Mouse (Mus musculus) ES-E14 (cell line): ENCODE results near the gene Cd3g. TPM values are rescaled to one million over a fixed set of nuclear protein-coding genes. Genes with fewer than 3 reads are reported as not detected.

Source experiments
- DNase-seq: peaks from one replicate; pipeline ENCODE4 v3.0.0-alpha.2; 2013; ENCODE audit warnings: low read depth, low spot score
- H3K27ac ChIP-seq: 2 replicates; pipeline ENCODE4 v1.5.1; 2012; ENCODE audit warnings: low read depth, mild to moderate bottlenecking, low read length, moderate library complexity, mixed read lengths; ENCODE audit not compliant: poor library complexity, insufficient read depth, severe bottlenecking
- H3K36me3 ChIP-seq: 2 replicates; pipeline ENCODE4 v1.6.1; 2012; ENCODE audit warnings: mild to moderate bottlenecking, low read length, moderate library complexity, mixed read lengths; ENCODE audit not compliant: control insufficient read depth, poor library complexity, insufficient read depth, severe bottlenecking
- H3K4me1 ChIP-seq, 2 experiments: fragments of 150-350 bp in 1 of 2; sonication (generic) in 1 of 2; 2 replicates each; pipeline ENCODE4 v1.6.1; 2012; ENCODE audit warnings: low read length in 2 of 2, mild to moderate bottlenecking in 1 of 2, mixed read lengths in 1 of 2; ENCODE audit not compliant: control insufficient read depth in 2 of 2, insufficient read depth in 2 of 2, poor library complexity in 1 of 2
- H3K4me3 ChIP-seq, 2 experiments: fragments of 150-350 bp in 1 of 2; sonication (generic) in 1 of 2; 2 replicates each; pipeline ENCODE4 v1.5.1; 2012; ENCODE audit warnings: low read length in 2 of 2, low read depth in 1 of 2, mild to moderate bottlenecking in 1 of 2, mixed read lengths in 1 of 2; ENCODE audit not compliant: insufficient read depth in 1 of 2, poor library complexity in 1 of 2, severe bottlenecking in 1 of 2
- H3K9ac ChIP-seq: 2 replicates; pipeline ENCODE4 v1.6.1; 2012; ENCODE audit warnings: low read depth, mild to moderate bottlenecking, low read length, mixed read lengths; ENCODE audit not compliant: poor library complexity, insufficient read depth, severe bottlenecking
- H3K9me3 ChIP-seq: fragments of 150-350 bp; sonication (generic); 2 replicates; pipeline ENCODE4 v1.6.1; 2012; ENCODE audit warnings: low read depth, mild to moderate bottlenecking, low read length; ENCODE audit not compliant: control insufficient read depth, insufficient read depth
- CHD2 ChIP-seq: IDR thresholded peaks from 2 replicates; pipeline ENCODE4 v1.6.1; 2014; ENCODE audit warnings: mild to moderate bottlenecking, low read depth, low read length, inconsistent platforms
- HCFC1 ChIP-seq: IDR thresholded peaks from 2 replicates; pipeline ENCODE4 v1.6.1; 2012; ENCODE audit warnings: low read length, inconsistent platforms, borderline replicate concordance; ENCODE audit not compliant: insufficient read depth
- MAFK ChIP-seq: IDR thresholded peaks from 2 replicates; pipeline ENCODE4 v1.6.1; 2014; ENCODE audit warnings: mild to moderate bottlenecking, low read depth, low read length, inconsistent platforms; ENCODE audit not compliant: insufficient read depth
- ZC3H11A ChIP-seq: IDR thresholded peaks from 2 replicates; pipeline ENCODE4 v1.6.1; 2012; ENCODE audit warnings: low read depth, mild to moderate bottlenecking, inconsistent platforms, low read length, borderline replicate concordance
- ZNF384 ChIP-seq: IDR thresholded peaks from 2 replicates; pipeline ENCODE4 v1.6.1; 2012; ENCODE audit warnings: low read depth, low read length, inconsistent platforms
- in situ Hi-C, 2 experiments: fragments of 600-800 bp; cut with MboI; formaldehyde crosslinking; loops; one replicate each; pipeline ENCODE4 v1.15.1; 2025; ENCODE audit warnings: low sequenced_read_pairs in 2 of 2, inconsistent platforms in 1 of 2; ENCODE audit not compliant: unreplicated experiment in 2 of 2
- total RNA-seq: library from RNA; depleted of rRNA; stranded (reverse); fragments of 300-350 nt; gene quantifications from 2 replicates; pipeline ENCODE4 v1.2.3, GENCODE M21; 2012

Gene Cd3g
- total RNA-seq, 1 experiment: 0.27 TPM

DNA sequence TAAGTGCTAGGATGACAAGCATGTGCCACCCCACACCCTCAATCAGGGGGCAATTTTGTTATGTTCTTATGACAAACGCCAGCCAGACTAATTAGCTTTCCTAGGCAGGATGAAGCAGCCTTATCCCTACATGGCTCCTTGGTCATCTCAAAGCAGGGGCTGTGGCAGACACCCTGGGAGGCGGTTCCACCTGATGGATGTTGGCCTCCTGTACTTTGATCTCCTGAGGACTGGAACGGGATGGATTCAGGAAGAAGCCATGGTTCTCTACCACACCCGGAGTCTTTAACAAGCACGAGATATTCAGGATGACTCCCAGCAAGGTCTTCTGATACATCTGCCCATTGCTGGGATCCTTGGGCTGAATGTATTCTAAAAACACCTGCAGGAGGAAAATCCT lies 32.4 kb downstream of the Cd3g start:
- TF ChIP-seq CHD2 (no peak), ZNF384 (no peak), MAFK (no peak), ZC3H11A (no peak), HCFC1 (no peak)
- Histone ChIP-seq H3K9me3 (no peaks in the 10 kb centered on the region), H3K27ac (no peak overlapping the region), H3K4me3 (no peak overlapping the region), H3K9ac (no peak overlapping the region), H3K36me3 (peaks cover 15% of the 10 kb centered on the region), H3K4me1 (no peaks in the 10 kb centered on the region)
- in situ Hi-C loops: no loop called here
- no peak for DNase-seq

DNA sequence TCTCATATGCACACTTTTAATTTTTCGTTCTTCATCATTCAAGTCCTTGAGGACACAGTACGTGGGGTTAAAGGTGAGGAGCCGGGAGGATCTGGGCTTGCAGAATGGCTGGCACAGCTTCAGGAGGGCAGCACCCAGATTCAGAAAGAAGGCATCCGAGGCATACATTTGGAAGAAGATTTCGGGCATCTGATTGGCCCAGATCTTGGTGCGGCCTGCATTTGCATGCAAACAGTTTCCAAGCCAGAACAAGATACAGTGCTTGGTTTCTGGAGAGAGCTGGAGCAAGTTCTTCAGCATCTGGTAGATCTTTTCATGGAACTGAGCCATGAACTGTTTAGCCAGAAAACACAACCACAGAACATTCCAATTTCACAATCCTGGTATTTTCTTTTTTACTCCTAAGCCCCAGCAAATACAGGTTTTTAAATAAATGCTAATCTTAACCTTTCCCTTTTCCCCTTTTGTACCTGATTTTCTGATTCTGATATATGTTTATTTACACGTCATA lies 34.0 kb downstream of the Cd3g start:
- Histone ChIP-seq H3K9ac (no peak overlapping the region), H3K9me3 (no peaks in the 10 kb centered on the region), H3K4me3 (no peak overlapping the region), H3K4me1 (no peaks in the 10 kb centered on the region), H3K36me3 (peaks cover 12% of the 10 kb centered on the region), H3K27ac (no peak overlapping the region)
- DNase-seq: no peak
- in situ Hi-C loops: no loop called here
- TF ChIP-seq CHD2: no peak
- TF ChIP-seq HCFC1: no peak
- no peak for TF ChIP-seq MAFK
- no peak for TF ChIP-seq ZC3H11A
- no peak for TF ChIP-seq ZNF384

DNA sequence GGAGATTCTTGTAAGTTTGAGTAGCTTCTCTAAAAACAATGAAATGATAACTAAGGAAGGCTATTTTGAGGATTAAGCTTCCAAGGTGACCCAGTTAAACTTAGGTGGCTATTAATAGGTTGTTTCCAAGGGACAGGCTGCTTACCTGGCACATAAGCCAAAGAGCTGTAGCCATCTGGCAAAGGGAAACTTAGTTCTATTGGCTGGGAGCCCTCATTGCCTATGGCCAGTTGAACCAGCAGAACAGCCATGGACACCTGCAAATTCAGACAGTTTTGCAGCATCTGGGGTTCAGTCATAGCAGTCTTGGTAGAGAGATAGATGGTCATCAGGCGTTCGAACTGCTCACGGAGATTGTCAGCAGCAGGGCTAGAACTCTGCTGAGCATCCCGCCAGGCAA lies 37.8 kb downstream of the Cd3g start:
- no peak for DNase-seq
- Histone ChIP-seq H3K9ac (no peak overlapping the region), H3K4me3 (no peak overlapping the region), H3K27ac (no peak overlapping the region), H3K4me1 (no peaks in the 10 kb centered on the region), H3K9me3 (no peaks in the 10 kb centered on the region), H3K36me3 (peaks cover 18% of the 10 kb centered on the region)
- in situ Hi-C loops: no loop called here
- no peak for TF ChIP-seq HCFC1
- TF ChIP-seq ZC3H11A: no peak
- TF ChIP-seq ZNF384: no peak
- no peak for TF ChIP-seq MAFK
- no peak for TF ChIP-seq CHD2

DNA sequence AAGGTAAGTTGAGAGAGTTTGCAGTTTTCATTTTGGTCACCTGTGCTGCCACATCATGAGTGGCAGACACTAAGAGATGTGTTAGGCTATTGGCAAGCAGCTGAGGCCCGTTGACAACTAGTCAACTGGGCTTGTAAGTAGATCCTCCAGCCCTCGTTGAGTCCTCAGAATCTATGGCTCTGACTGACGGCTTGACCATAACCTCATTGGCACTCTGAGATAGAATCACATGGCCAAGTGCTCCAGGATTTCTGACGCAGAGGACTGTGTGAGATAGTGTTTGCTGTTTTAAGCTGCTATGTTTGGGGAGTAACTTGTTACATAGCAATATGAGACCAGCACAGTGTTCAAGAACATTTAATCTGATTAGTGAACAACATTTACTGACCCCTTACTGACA lies 38.5 kb downstream of the Cd3g start:
- no peak for DNase-seq
- Histone ChIP-seq H3K9ac (no peak overlapping the region), H3K27ac (no peak overlapping the region), H3K9me3 (no peaks in the 10 kb centered on the region), H3K4me3 (no peak overlapping the region), H3K36me3 (peaks cover 16% of the 10 kb centered on the region), H3K4me1 (no peaks in the 10 kb centered on the region)
- in situ Hi-C loops: no loop called here
- no peak for TF ChIP-seq MAFK
- no peak for TF ChIP-seq CHD2
- no peak for TF ChIP-seq HCFC1
- no peak for TF ChIP-seq ZC3H11A
- TF ChIP-seq ZNF384: no peak

DNA sequence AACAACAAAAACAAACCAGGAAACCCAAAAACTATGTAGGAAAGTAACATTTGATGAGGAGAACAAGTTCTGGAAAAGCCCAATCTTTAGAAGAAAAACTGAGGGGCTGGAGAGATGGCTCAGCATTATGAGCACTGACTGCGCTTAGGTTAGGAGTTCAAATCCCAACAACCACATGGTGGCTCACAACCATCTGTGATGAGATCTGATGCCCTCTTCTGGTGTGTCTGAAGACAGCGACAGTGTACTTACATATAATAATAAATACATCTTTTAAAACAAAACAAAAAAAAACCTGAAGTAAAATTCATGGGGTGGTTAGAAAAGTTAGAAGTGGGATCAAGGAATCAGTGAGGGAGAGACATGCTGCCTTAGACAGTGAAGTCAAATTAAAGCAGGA lies 58.7 kb downstream of the Cd3g start:
- TF ChIP-seq ZC3H11A (no peak), CHD2 (no peak), HCFC1 (no peak), ZNF384 (no peak), MAFK (no peak)
- no peaks in the 10 kb centered on the region for H3K36me3 ChIP-seq
- H3K4me3 ChIP-seq: peak overlapping the region; percentile 83; a peak in 3 of 4 replicates
- in situ Hi-C loops: no loop called here
- H3K9me3 ChIP-seq: no peaks in the 10 kb centered on the region
- DNase-seq: no peak
- no peak overlapping the region; the same call in 1 of the 2 replicates for H3K9ac ChIP-seq
- H3K27ac ChIP-seq: peak overlapping the region; percentile 64; the same call in 1 of the 2 replicates
- H3K4me1 ChIP-seq: no peaks in the 10 kb centered on the region
